Mouse (Mus musculus) myocyte (in vitro differentiated cells): ENCODE measurements around the gene Strap. TPM values are rescaled to one million over a fixed set of nuclear protein-coding genes. Genes with fewer than 3 reads are reported as not detected.

Source experiments
- H3K27me3 ChIP-seq: one replicate; pipeline ENCODE4 v1.6.1; 2011; ENCODE audit not compliant: control insufficient read depth, insufficient read depth, insufficient read length
- H3K36me3 ChIP-seq: one replicate; pipeline ENCODE4 v1.6.1; 2011; ENCODE audit not compliant: control insufficient read depth, insufficient read depth
- H3K4me2 ChIP-seq: one replicate; pipeline ENCODE4 v1.6.1; 2011; ENCODE audit warnings: low read depth, control low read depth
- H3K4me3 ChIP-seq: one replicate; pipeline ENCODE4 v1.5.1; 2011; ENCODE audit warnings: mild to moderate bottlenecking, control low read depth, moderate library complexity
- H3K79me2 ChIP-seq: one replicate; pipeline ENCODE4 v1.6.1; 2011; ENCODE audit not compliant: control insufficient read depth, insufficient read depth
- H3ac ChIP-seq: one replicate; pipeline ENCODE4 v1.6.1; 2011; ENCODE audit not compliant: control insufficient read depth, insufficient read length
- CEBPB ChIP-seq: IDR thresholded peaks from 2 replicates; pipeline ENCODE4 v1.6.1; 2011; ENCODE audit warnings: mild to moderate bottlenecking, moderate library complexity; ENCODE audit not compliant: poor library complexity, insufficient read depth, severe bottlenecking
- E2F4 ChIP-seq: IDR thresholded peaks from one replicate; pipeline ENCODE4 v1.6.1; 2011; ENCODE audit warnings: mild to moderate bottlenecking, control low read depth, moderate library complexity; ENCODE audit not compliant: insufficient read depth
- MAX ChIP-seq: IDR thresholded peaks from one replicate; pipeline ENCODE4 v1.6.1; 2011; ENCODE audit warnings: low read depth, mild to moderate bottlenecking, control low read depth
- MYOD1 ChIP-seq, 3 experiments: IDR thresholded peaks; one replicate each; pipeline ENCODE4 v1.6.1; 2011; ENCODE audit warnings: control low read depth in 2 of 3, low read depth in 2 of 3, mild to moderate bottlenecking in 2 of 3, moderate library complexity in 1 of 3; ENCODE audit not compliant: insufficient read length in 2 of 3, control insufficient read depth in 1 of 3
- MYOG ChIP-seq, 3 experiments: IDR thresholded peaks; one replicate each; pipeline ENCODE4 v1.6.1; 2011; ENCODE audit warnings: control low read depth in 2 of 3, low read depth in 2 of 3, mild to moderate bottlenecking in 2 of 3; ENCODE audit not compliant: insufficient read length in 2 of 3, control insufficient read depth in 1 of 3, insufficient read depth in 1 of 3
- POLR2A ChIP-seq: IDR thresholded peaks from one replicate; pipeline ENCODE4 v1.6.1; 2011; ENCODE audit warnings: low read depth, mild to moderate bottlenecking, control low read depth, moderate library complexity; ENCODE audit not compliant: insufficient read length
- POLR2AphosphoS2 ChIP-seq: IDR thresholded peaks from one replicate; pipeline ENCODE4 v1.6.1; 2011; ENCODE audit warnings: low read depth, control low read depth; ENCODE audit not compliant: insufficient read length
- REST ChIP-seq: IDR thresholded peaks from one replicate; pipeline ENCODE4 v1.6.1; 2011; ENCODE audit warnings: mild to moderate bottlenecking, control low read depth, moderate library complexity; ENCODE audit not compliant: insufficient read depth, insufficient read length
- SRF ChIP-seq: IDR thresholded peaks from one replicate; pipeline ENCODE4 v1.6.1; 2011; ENCODE audit warnings: low read depth; ENCODE audit not compliant: control insufficient read depth, insufficient read length
- TCF12 ChIP-seq: IDR thresholded peaks from one replicate; pipeline ENCODE4 v1.6.1; 2011; ENCODE audit warnings: mild to moderate bottlenecking, control low read depth; ENCODE audit not compliant: poor library complexity, insufficient read depth, severe bottlenecking
- TCF3 ChIP-seq: IDR thresholded peaks from one replicate; pipeline ENCODE4 v1.6.1; 2011; ENCODE audit warnings: low read depth, control low read depth; ENCODE audit not compliant: insufficient read length
- USF1 ChIP-seq: IDR thresholded peaks from one replicate; pipeline ENCODE4 v1.6.1; 2011; ENCODE audit warnings: low read depth, mild to moderate bottlenecking, control low read depth, moderate library complexity
- polyA plus RNA-seq: library from polyadenylated mRNA; unstranded; fragments of >200 nt; fragmentation: generic; extraction: Trizol; gene quantifications from one replicate; pipeline ENCODE4 v1.2.1, GENCODE M21; 2012; ENCODE audit warnings: missing spikeins

Gene Strap
- polyA plus RNA-seq, 1 experiment: 87.9 TPM

- TF ChIP-seq SRF: no peak
- TF ChIP-seq POLR2AphosphoS2: no peak
- TF ChIP-seq TCF12: no peak
- no peak for TF ChIP-seq POLR2A
- TF ChIP-seq USF1: no peak
- no peak for TF ChIP-seq REST
- no peak for TF ChIP-seq CEBPB
- TF ChIP-seq MYOD1 (IDR thresholded peaks at IDR 0.05; ENCODE audit: control insufficient read depth in 1 of 3, insufficient read length in 2 of 3, low read depth in 2 of 3): no peak
- no peak for TF ChIP-seq E2F4
- TF ChIP-seq MAX: no peak
- TF ChIP-seq TCF3: no peak
- Histone ChIP-seq H3K79me2 (no peaks in the 10 kb centered on the region), H3K36me3 (no peaks in the 10 kb centered on the region), H3K4me2 (no peak overlapping the region), H3K4me3 (no peak overlapping the region), H3ac (no peak overlapping the region), H3K27me3 (no peaks in the 10 kb centered on the region)
These were observed 44.2 kb upstream of the Strap start for GRCm38 (mm10) chr6:137690550-137691119.

DNA sequence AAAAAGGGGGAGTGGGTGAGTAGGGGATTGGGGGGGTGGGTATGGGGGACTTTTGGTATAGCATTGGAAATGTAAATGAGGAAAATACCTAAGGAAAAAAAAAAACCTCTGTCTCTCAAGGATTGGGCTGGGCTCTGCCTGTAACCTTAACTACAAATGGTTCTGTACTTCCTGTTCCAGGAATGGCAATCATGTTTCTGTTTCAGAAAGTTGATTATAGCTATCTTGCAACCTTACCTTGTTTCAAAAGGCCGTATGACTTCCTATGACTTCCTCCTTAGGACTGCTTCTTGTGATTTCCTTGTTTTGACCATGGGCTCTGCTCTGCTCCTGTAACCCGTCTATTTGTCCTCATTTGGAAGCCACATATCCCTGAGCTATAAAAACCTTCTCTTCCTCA lies 40.6 kb upstream of the Strap start:
- TF ChIP-seq CEBPB (no peak), SRF (no peak), REST (no peak), MYOG (IDR thresholded peaks at IDR 0.05; ENCODE audit: control insufficient read depth in 1 of 3, insufficient read depth in 1 of 3, insufficient read length in 2 of 3, low read depth in 2 of 3) (no peak), TCF3 (no peak), MAX (no peak), MYOD1 (IDR thresholded peaks at IDR 0.05; ENCODE audit: control insufficient read depth in 1 of 3, insufficient read length in 2 of 3, low read depth in 2 of 3) (no peak), E2F4 (no peak), POLR2AphosphoS2 (no peak), POLR2A (no peak), USF1 (no peak), TCF12 (no peak)
- no peak overlapping the region for H3ac ChIP-seq

DNA sequence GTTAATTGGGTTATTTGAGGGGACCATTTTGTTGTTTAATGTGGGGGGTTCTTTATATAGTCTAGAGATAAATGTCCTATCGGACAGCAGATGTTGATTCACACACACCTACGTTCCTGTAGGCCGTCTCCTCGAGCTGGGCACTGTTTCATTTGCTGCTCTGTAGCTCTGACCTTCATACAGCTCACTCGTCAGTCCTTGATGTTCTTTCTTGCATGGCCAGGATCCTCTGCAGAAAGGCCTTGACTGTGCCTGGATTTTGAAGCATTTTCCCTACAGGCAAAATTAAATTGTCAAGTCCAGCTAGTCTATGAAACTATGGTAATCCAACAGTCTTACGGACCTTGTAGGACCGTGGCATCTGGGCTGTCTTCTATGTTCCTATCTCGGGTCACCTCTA lies 39.8 kb upstream of the Strap start:
- H3K36me3 ChIP-seq: no peaks in the 10 kb centered on the region
- no peaks in the 10 kb centered on the region for H3K27me3 ChIP-seq
- no peaks in the 10 kb centered on the region for H3K79me2 ChIP-seq
- H3K4me3 ChIP-seq: no peak overlapping the region
- H3K4me2 ChIP-seq: no peak overlapping the region
- H3ac ChIP-seq: no peak overlapping the region
- TF ChIP-seq MAX (no peak), MYOG (IDR thresholded peaks at IDR 0.05; ENCODE audit: control insufficient read depth in 1 of 3, insufficient read depth in 1 of 3, insufficient read length in 2 of 3, low read depth in 2 of 3) (no peak), TCF12 (no peak), E2F4 (no peak), REST (no peak), MYOD1 (IDR thresholded peaks at IDR 0.05; ENCODE audit: control insufficient read depth in 1 of 3, insufficient read length in 2 of 3, low read depth in 2 of 3) (no peak), SRF (no peak), POLR2A (no peak), POLR2AphosphoS2 (no peak), TCF3 (no peak)

More for the DNA sequence above, 40.6 kb upstream of the Strap start:
- no peaks in the 10 kb centered on the region for H3K36me3 ChIP-seq
- H3K27me3 ChIP-seq: no peaks in the 10 kb centered on the region
- H3K4me3 ChIP-seq: no peak overlapping the region
- H3K79me2 ChIP-seq: no peaks in the 10 kb centered on the region
- no peak overlapping the region for H3K4me2 ChIP-seq

GRCm38 (mm10) chr6:137696445-137697204 lies 38.3 kb upstream of the Strap start:
- no peak overlapping the region for H3ac ChIP-seq
- H3K4me2 ChIP-seq: no peak overlapping the region
- H3K79me2 ChIP-seq: no peaks in the 10 kb centered on the region
- no peaks in the 10 kb centered on the region for H3K36me3 ChIP-seq
- no peak overlapping the region for H3K4me3 ChIP-seq
- TF ChIP-seq TCF12 (no peak), POLR2A (no peak), E2F4 (no peak), CEBPB (no peak), POLR2AphosphoS2 (no peak), REST (no peak), MYOD1 (IDR thresholded peaks at IDR 0.05; ENCODE audit: control insufficient read depth in 1 of 3, insufficient read length in 2 of 3, low read depth in 2 of 3) (no peak), TCF3 (no peak), USF1 (no peak), MYOG (IDR thresholded peaks at IDR 0.05; ENCODE audit: control insufficient read depth in 1 of 3, insufficient read depth in 1 of 3, insufficient read length in 2 of 3, low read depth in 2 of 3) (no peak), SRF (no peak), MAX (no peak)
- H3K27me3 ChIP-seq: no peaks in the 10 kb centered on the region

GRCm38 (mm10) chr6:137699434-137699833 lies 35.4 kb upstream of the Strap start:
- no peak for TF ChIP-seq USF1

More at GRCm38 (mm10) chr6:137699434-137699833, 35.4 kb upstream of the Strap start:
- no peaks in the 10 kb centered on the region for H3K36me3 ChIP-seq
- no peaks in the 10 kb centered on the region for H3K27me3 ChIP-seq
- no peaks in the 10 kb centered on the region for H3K79me2 ChIP-seq
- H3ac ChIP-seq: no peak overlapping the region
- no peak overlapping the region for H3K4me2 ChIP-seq
- H3K4me3 ChIP-seq: no peak overlapping the region
